Mouse (Mus musculus): ENCODE measurements at regions not wholly inside any gene's neighbourhood (a gene's known extent, or its start where the extent isn't known, plus 50 kb on each side); places are given as distances from the start of the nearest gene placed in this dataset.

- DNase-seq = peak in 1 of 2 experiments; percentile 5
These were observed 674.8 kb downstream of the Gsdmc2 start for GRCm38 (mm10) chr15:63170171-63170570.

- DNase-seq = no peak
These were observed 678.6 kb downstream of the Gsdmc2 start for GRCm38 (mm10) chr15:63166411-63166810.

GRCm38 (mm10) chr15:63163550-63164279 lies 681.3 kb downstream of the Gsdmc2 start:
- DNase-seq = peak in 1 of 2 experiments; percentile 8

GRCm38 (mm10) chr15:63162881-63163549 lies 682.0 kb downstream of the Gsdmc2 start:
- DNase-seq = no peak

- DNase-seq = peak in 1 of 2 experiments; percentile 1
These were observed 721.8 kb downstream of the Gsdmc2 start for GRCm38 (mm10) chr15:63123123-63123688.

- peak; percentile 7 to 26 for DNase-seq
These were observed 732.1 kb downstream of the Gsdmc2 start for GRCm38 (mm10) chr15:63112918-63113317.

GRCm38 (mm10) chr15:63100093-63100492 lies 744.9 kb downstream of the Gsdmc2 start:
- DNase-seq = peak; percentile 37 to 51

GRCm38 (mm10) chr15:63081972-63082371 lies 763.0 kb downstream of the Gsdmc2 start:
- peak; percentile 8 to 27 for DNase-seq

- peak; percentile 63 to 70 for DNase-seq
These were observed 765.2 kb downstream of the Gsdmc2 start for GRCm38 (mm10) chr15:63079825-63080224.

- DNase-seq = no peak
These were observed 773.1 kb downstream of the Gsdmc2 start for GRCm38 (mm10) chr15:63071921-63072320.

- no peak for DNase-seq
These were observed 777.9 kb downstream of the Gsdmc2 start for GRCm38 (mm10) chr15:63067126-63067525.

- peak; percentile 38 to 48 for DNase-seq
These were observed 778.9 kb downstream of the Gsdmc2 start for GRCm38 (mm10) chr15:63066020-63066439.

- DNase-seq = no peak
These were observed 783.1 kb downstream of the Gsdmc2 start for GRCm38 (mm10) chr15:63061891-63062290.

- no peak for DNase-seq
These were observed 784.2 kb downstream of the Gsdmc2 start for GRCm38 (mm10) chr15:63060826-63061225.

- no peak for DNase-seq
These were observed 792.3 kb downstream of the Gsdmc2 start for GRCm38 (mm10) chr15:63052570-63053255.

GRCm38 (mm10) chr15:63050033-63050432 lies 794.9 kb downstream of the Gsdmc2 start:
- DNase-seq = no peak

GRCm38 (mm10) chr15:63042367-63042766 lies 802.6 kb downstream of the Gsdmc2 start:
- no peak for DNase-seq

GRCm38 (mm10) chr15:63036241-63036640 lies 808.7 kb downstream of the Gsdmc2 start:
- DNase-seq = no peak

GRCm38 (mm10) chr15:63020826-63021225 lies 824.2 kb downstream of the Gsdmc2 start:
- DNase-seq = no peak

- DNase-seq = no peak
These were observed 827.0 kb downstream of the Gsdmc2 start for GRCm38 (mm10) chr15:63017966-63018365.

- DNase-seq = peak; percentile 51 to 58
These were observed 838.3 kb downstream of the Gsdmc2 start for GRCm38 (mm10) chr15:63006471-63007228.

- DNase-seq = no peak
These were observed 850.3 kb downstream of the Gsdmc2 start for GRCm38 (mm10) chr15:62994691-62995090.

All from heart, adult 18-20 months (tissue).